Mouse (Mus musculus): ENCODE measurements at regions not wholly inside any gene's neighbourhood (a gene's known extent, or its start where the extent isn't known, plus 50 kb on each side); places are given as distances from the start of the nearest gene placed in this dataset.

DNA sequence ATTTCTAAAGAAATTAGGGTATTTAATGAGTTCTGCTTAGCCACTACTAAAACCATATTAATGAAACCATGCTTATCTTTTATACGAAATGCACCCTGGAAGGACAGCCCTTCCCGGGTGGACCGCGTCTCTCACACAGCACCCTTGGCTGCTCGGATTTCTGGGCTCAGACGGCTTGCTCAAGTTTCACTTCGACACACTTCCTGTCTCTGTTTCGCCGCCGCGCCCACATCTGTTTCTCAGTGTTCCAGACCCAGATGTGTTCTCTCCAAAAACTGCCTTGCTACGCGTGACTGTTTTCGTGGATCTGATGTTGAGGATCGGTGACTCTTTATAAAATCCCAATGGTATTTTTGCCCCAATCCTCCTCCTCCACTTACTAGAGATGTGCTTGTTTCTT is 205.7 kb downstream of the Rnd3 start:
- TF ChIP-seq EP300 (IDR thresholded peaks at IDR 0.05) (no peak), CTCF (IDR thresholded peaks at IDR 0.05) (no peak)

All from lung, postnatal 0 days (tissue).